8 mouse cellular contexts compared by ENCODE assay signal in genomic region chr19:53390495-53391007, GRCm38 (mm10). TPM values are rescaled to one million over a fixed set of nuclear protein-coding genes. Genes with fewer than 3 reads are reported as not detected.
DNase-seq lines count a peak whose midpoint lies in the region; ATAC-seq and TF ChIP-seq lines count a peak whose summit lies in the region.

Gene Smndc1, minus strand, starts transcription at chr19:53390578.

- peaks cover 62% of the 10 kb centered on the region for H3K79me2 ChIP-seq in C2C12 (ENCODE audit: control insufficient read depth, insufficient read depth)
- peaks cover 10% of the 10 kb centered on the region; the same call in 1 of the 2 replicates for H3K79me2 ChIP-seq in liver, adult 2 months (ENCODE audit: control insufficient read depth, insufficient read depth, low read length)
- H3K79me2 ChIP-seq in myocyte (ENCODE audit: control insufficient read depth, insufficient read depth): peaks cover 55% of the 10 kb centered on the region

- peak; percentile 100 for DNase-seq in brain, embryonic 14.5 days (ENCODE audit: low read depth)
- DNase-seq in liver, adult 2 months (ENCODE audit: extremely low read depth, low read depth, low spot score): peak; percentile 95
- DNase-seq in splenic B cell, adult 2 months (ENCODE audit: low read depth, low spot score): peak; percentile 100

- H3ac ChIP-seq in C2C12 (ENCODE audit: control insufficient read depth, insufficient read length, low read depth) (peak within 1 kb of the TSS; percentile 97), myocyte (ENCODE audit: control insufficient read depth, insufficient read length) (peak within 1 kb of the TSS; percentile 83)

- H3K9me3 ChIP-seq in erythroblast, embryonic 14.5 days (ENCODE audit: control insufficient read depth, low read length): no peaks in the 10 kb centered on the region
- H3K9me3 ChIP-seq in heart, embryonic 11.5 days (replicated peaks; ENCODE audit: control insufficient read depth, low read length): no peaks in the 10 kb centered on the region
- no peaks in the 10 kb centered on the region for H3K9me3 ChIP-seq in kidney, embryonic 16.5 days (ENCODE audit: low read length)

- H3K9ac ChIP-seq in heart, embryonic 11.5 days (ENCODE audit: low read depth, low read length): peak within 1 kb of the TSS; percentile 99
- H3K9ac ChIP-seq in kidney, embryonic 16.5 days (replicated peaks; ENCODE audit: low read length): peak within 1 kb of the TSS; percentile 100
- H3K9ac ChIP-seq in liver, adult 2 months (ENCODE audit: low read depth, low read length): peak within 1 kb of the TSS; percentile 98

- H3K27me3 ChIP-seq in C2C12 (ENCODE audit: control insufficient read depth, insufficient read depth, insufficient read length) (no peaks in the 10 kb centered on the region), myocyte (ENCODE audit: control insufficient read depth, insufficient read depth, insufficient read length) (no peaks in the 10 kb centered on the region)
- H3K27me3 ChIP-seq in erythroblast, embryonic 14.5 days (ENCODE audit: control insufficient read depth): no peaks in the 10 kb centered on the region
- H3K27me3 ChIP-seq in heart, embryonic 11.5 days (ENCODE audit: control insufficient read depth, insufficient read depth, low read length): no peaks in the 10 kb centered on the region
- H3K27me3 ChIP-seq in kidney, embryonic 16.5 days (ENCODE audit: insufficient read depth, low read length): no peaks in the 10 kb centered on the region
- H3K27me3 ChIP-seq in liver, adult 2 months (ENCODE audit: control insufficient read depth, insufficient read depth, low read length): no peaks in the 10 kb centered on the region
- H3K27me3 ChIP-seq in splenic B cell, adult 2 months (ENCODE audit: control insufficient read depth, insufficient read depth, low read length, poor library complexity, severe bottlenecking): no peaks in the 10 kb centered on the region

- under 1% methylated on average over 48 of the region's 48 CpGs for WGBS in heart, embryonic 11.5 days (ENCODE audit: insufficient replicate concordance)
- whole genome bisulfite sequencing in kidney, embryonic 16.5 days: 0% methylated on average over 47 of the region's 48 CpGs
- WGBS in liver, adult 2 months: under 1% methylated on average over 48 of the region's 48 CpGs

- H3K4me2 ChIP-seq in heart, embryonic 11.5 days: peak within 1 kb of the TSS; percentile 81
- H3K4me2 ChIP-seq in kidney, embryonic 16.5 days (replicated peaks; ENCODE audit: low read depth, low read length): peak within 1 kb of the TSS; percentile 77
- peak within 1 kb of the TSS; percentile 92 for H3K4me2 ChIP-seq in myocyte (ENCODE audit: low read depth)

- peak within 1 kb of the TSS; percentile 98 for H3K27ac ChIP-seq in heart, embryonic 11.5 days (ENCODE audit: low read depth, low read length)
- H3K27ac ChIP-seq in kidney, embryonic 16.5 days (ENCODE audit: low read length): peak within 1 kb of the TSS; percentile 99
- H3K27ac ChIP-seq in liver, adult 2 months (replicated peaks; ENCODE audit: insufficient read depth, low read depth, low read length): peak within 1 kb of the TSS; percentile 84

- H3K36me3 ChIP-seq in C2C12 (ENCODE audit: control insufficient read depth, insufficient read depth) (peaks cover 38% of the 10 kb centered on the region), myocyte (ENCODE audit: control insufficient read depth, insufficient read depth) (peaks cover 34% of the 10 kb centered on the region)
- H3K36me3 ChIP-seq in erythroblast, embryonic 14.5 days (ENCODE audit: control insufficient read depth): peaks cover 37% of the 10 kb centered on the region
- no peaks in the 10 kb centered on the region; the same call in 1 of the 2 replicates for H3K36me3 ChIP-seq in heart, embryonic 11.5 days (ENCODE audit: control insufficient read depth, insufficient read depth, low read length)
- H3K36me3 ChIP-seq in kidney, embryonic 16.5 days (ENCODE audit: insufficient read depth, low read length): peaks cover 21% of the 10 kb centered on the region
- H3K36me3 ChIP-seq in liver, adult 2 months (ENCODE audit: control insufficient read depth, insufficient read depth, low read length): peaks cover 29% of the 10 kb centered on the region
- 0 out of 2 replicates have a peak, but pooled peaks cover 4% of the 10 kb centered on the region for H3K36me3 ChIP-seq in splenic B cell, adult 2 months (ENCODE audit: control insufficient read depth, insufficient read depth, low read length, poor library complexity, severe bottlenecking)

- TF ChIP-seq CTCF in C2C12 (IDR thresholded peaks at IDR 0.05; ENCODE audit: control insufficient read depth, insufficient read depth, insufficient read length): no peak
- no peak for TF ChIP-seq CTCF in brain, embryonic 14.5 days (IDR thresholded peaks at IDR 0.05; ENCODE audit: borderline replicate concordance, extremely low read depth, insufficient read depth, insufficient read length)
- no peak for TF ChIP-seq CTCF in liver, adult 2 months (IDR thresholded peaks at IDR 0.05; ENCODE audit: low read depth, low read length)

- ATAC-seq in heart, embryonic 11.5 days (replicated peaks; ENCODE audit: insufficient number of reproducible peaks, low FRiP score, low TSS enrichment): peak; percentile 98
- peak; percentile 98 for ATAC-seq in kidney, embryonic 16.5 days (ENCODE audit: low FRiP score, low TSS enrichment)

- peaks cover 43% of the 10 kb centered on the region for H3K79me3 ChIP-seq in C2C12 (ENCODE audit: low read depth)

- peaks cover 63% of the 10 kb centered on the region for H3K4me1 ChIP-seq in erythroblast, embryonic 14.5 days (ENCODE audit: control insufficient read depth)
- H3K4me1 ChIP-seq in heart, embryonic 11.5 days (ENCODE audit: control insufficient read depth, insufficient read depth, low read length): peaks cover 4% of the 10 kb centered on the region
- peaks cover 29% of the 10 kb centered on the region for H3K4me1 ChIP-seq in kidney, embryonic 16.5 days (ENCODE audit: insufficient read depth, low read length)
- H3K4me1 ChIP-seq in liver, adult 2 months (ENCODE audit: control insufficient read depth, insufficient read depth, low read length): peaks cover 11% of the 10 kb centered on the region

- TF ChIP-seq POLR2A in brain, embryonic 14.5 days (IDR thresholded peaks at IDR 0.05; ENCODE audit: borderline replicate concordance, extremely low read depth, insufficient read depth, insufficient read length, poor library complexity, severe bottlenecking): peak; percentile 84; the same call in 1 of the 2 replicates
- TF ChIP-seq POLR2A in liver, adult 2 months (IDR thresholded peaks at IDR 0.05; ENCODE audit: extremely low read depth, insufficient read depth, low read length): peak; percentile 85; the same call in 1 of the 2 replicates
- peak; percentile 86 for TF ChIP-seq POLR2A in myocyte (IDR thresholded peaks at IDR 0.05; ENCODE audit: insufficient read length, low read depth)

- H3K4me3 ChIP-seq in C2C12 (ENCODE audit: insufficient read depth, poor library complexity, severe bottlenecking): peak within 1 kb of the TSS; percentile 94
- H3K4me3 ChIP-seq in erythroblast, embryonic 14.5 days (replicated peaks): peak within 1 kb of the TSS; percentile 100
- H3K4me3 ChIP-seq in heart, embryonic 11.5 days (ENCODE audit: low read depth, low read length): peak within 1 kb of the TSS; percentile 85
- peak within 1 kb of the TSS; percentile 85 for H3K4me3 ChIP-seq in kidney, embryonic 16.5 days (ENCODE audit: low read length)
- peak within 1 kb of the TSS; percentile 82 for H3K4me3 ChIP-seq in liver, adult 2 months (ENCODE audit: insufficient read depth, low read depth, low read length)
- H3K4me3 ChIP-seq in myocyte: peak within 1 kb of the TSS; percentile 51

TF ChIP-seq in C2C12, 6 proteins besides CTCF, POLR2A, EP300 and RAD21:
- no peak for TF ChIP-seq CEBPB (IDR thresholded peaks at IDR 0.05; ENCODE audit: low read depth)
- peak; percentile 97 for TF ChIP-seq USF1 (IDR thresholded peaks at IDR 0.05; ENCODE audit: low read depth)
- TF ChIP-seq FOSL1 (IDR thresholded peaks at IDR 0.05; ENCODE audit: insufficient read depth, low read length, poor library complexity, severe bottlenecking): no peak
- TF ChIP-seq MAX (IDR thresholded peaks at IDR 0.05): peak; percentile 97

TF ChIP-seq in myocyte, 11 proteins besides CTCF, POLR2A, EP300 and RAD21:
- peak; percentile 89 for TF ChIP-seq POLR2AphosphoS2 (IDR thresholded peaks at IDR 0.05; ENCODE audit: insufficient read length, low read depth)
- no peak for TF ChIP-seq TCF12 (IDR thresholded peaks at IDR 0.05; ENCODE audit: insufficient read depth, poor library complexity, severe bottlenecking)
- no peak for TF ChIP-seq REST (IDR thresholded peaks at IDR 0.05; ENCODE audit: insufficient read depth, insufficient read length)
- TF ChIP-seq CEBPB (IDR thresholded peaks at IDR 0.05; ENCODE audit: insufficient read depth, poor library complexity, severe bottlenecking): no peak
- no peak for TF ChIP-seq E2F4 (IDR thresholded peaks at IDR 0.05; ENCODE audit: insufficient read depth)
- no peak for TF ChIP-seq MAX (IDR thresholded peaks at IDR 0.05; ENCODE audit: low read depth)
- TF ChIP-seq TCF3 (IDR thresholded peaks at IDR 0.05; ENCODE audit: insufficient read length, low read depth): no peak
- TF ChIP-seq MYOD1 (IDR thresholded peaks at IDR 0.05; ENCODE audit: control insufficient read depth in 1 of 3, insufficient read length in 2 of 3, low read depth in 2 of 3): no peak
- peak; percentile 88 for TF ChIP-seq SRF (IDR thresholded peaks at IDR 0.05; ENCODE audit: control insufficient read depth, insufficient read length, low read depth)
- TF ChIP-seq USF1 (IDR thresholded peaks at IDR 0.05; ENCODE audit: low read depth): peak; percentile 96
- no peak for TF ChIP-seq MYOG (IDR thresholded peaks at IDR 0.05; ENCODE audit: control insufficient read depth in 1 of 3, insufficient read depth in 1 of 3, insufficient read length in 2 of 3, low read depth in 2 of 3)

RNA-seq across cellular contexts. Expression of gene Smndc1, which starts in this region (rescaled TPM):
- 31.9 TPM for polyA plus RNA-seq in C2C12 (2012; fragmentation: generic; extraction: Trizol)
- 21.6 and 27.3 TPM in 2 replicates for polyA plus RNA-seq in brain, embryonic 14.5 days (2012; rRNA removed)
- 5.3 and 6.5 TPM in 2 replicates for polyA plus RNA-seq in erythroblast, embryonic 14.5 days (2012)
- 38.4 and 40.0 TPM in 2 replicates for polyA plus RNA-seq in heart, embryonic 11.5 days (2014; fragmentation: Nextera tagmentation; extraction: Ambion mirVana)
- 39.1 and 40.1 TPM in 2 replicates for polyA plus RNA-seq in kidney, embryonic 16.5 days (2015; fragmentation: Nextera tagmentation; extraction: Ambion mirVana)
- total RNA-seq in liver, adult 2 months (2014; rRNA removed): 7.6 and 8.1 TPM in 2 replicates
- polyA plus RNA-seq in liver, adult 2 months (2012; rRNA removed): 1.6 and 1.8 TPM in 2 replicates
- polyA plus RNA-seq in myocyte (2012; fragmentation: generic; extraction: Trizol): 30.8 TPM

Comparison
In these comparisons a context has a peak if more than half of its experiments do, and no peak if none do; other contexts are left out.
1. Peak in every context shown above with its lines: DNase-seq, ATAC-seq, H3K4me3 ChIP-seq and H3K27ac ChIP-seq.